ENCODE assay signal across 8 mouse cellular contexts in the genomic region with DNA sequence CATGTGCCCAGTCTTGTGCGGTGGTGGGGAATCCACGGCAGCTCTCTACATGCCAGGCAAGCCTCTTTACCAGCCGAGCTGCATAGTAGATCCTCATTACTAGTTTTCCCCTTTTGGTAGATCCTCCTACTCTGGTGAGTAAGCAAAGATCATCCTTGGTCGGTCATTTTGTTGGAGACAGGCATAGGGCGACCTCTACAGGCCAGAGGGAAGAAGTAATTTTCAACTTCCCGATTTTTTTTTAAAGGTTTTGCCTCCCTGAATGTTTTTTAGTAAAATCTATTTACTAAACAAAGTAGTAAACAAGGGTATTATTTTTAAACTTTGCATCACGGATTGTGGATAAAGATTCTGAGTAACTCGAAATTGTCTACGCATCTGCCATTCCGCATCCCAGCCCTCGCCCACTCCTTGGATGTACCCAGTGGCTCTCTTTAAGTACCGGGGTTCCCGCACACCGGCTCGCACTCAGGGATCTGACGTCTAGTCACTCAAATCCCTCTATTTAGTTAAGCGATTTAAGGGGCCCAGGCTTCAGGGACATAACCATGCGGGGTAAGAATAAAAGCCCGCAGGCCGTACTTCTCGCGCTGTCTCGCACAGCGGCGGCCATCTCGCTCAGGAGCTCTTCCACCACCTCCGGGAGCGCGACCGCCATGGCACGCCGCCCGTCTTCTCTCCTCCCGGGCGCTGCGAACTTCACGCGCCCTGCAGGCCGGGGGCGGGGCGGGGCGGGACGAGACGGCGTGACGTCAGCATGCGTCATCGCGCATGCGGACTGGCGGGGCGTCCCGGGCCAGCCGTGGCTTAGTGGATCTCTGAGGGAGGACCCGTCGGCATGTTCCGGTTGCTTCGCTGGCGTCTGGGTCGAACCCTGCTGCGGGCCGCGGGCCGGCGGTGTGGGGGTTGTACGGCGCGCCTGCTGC. TPM values are rescaled to one million over a fixed set of nuclear protein-coding genes. Genes with fewer than 3 reads are reported as not detected.
DNase-seq lines count a peak whose midpoint lies in the region; ATAC-seq and TF ChIP-seq lines count a peak whose summit lies in the region.

Gene Zswim7 (minus strand): TSS at position 701 of the 926 bp plus-strand sequence.
Gene Ttc19 (plus strand): TSS at position 799 of the 926 bp plus-strand sequence.

- 0 out of 2 replicates have a peak, but pooled peaks cover 4% of the 10 kb centered on the region for H3K9me3 ChIP-seq in heart, embryonic 12.5 days (replicated peaks)
- H3K9me3 ChIP-seq in kidney, postnatal 0 days (replicated peaks; ENCODE audit: low read length) = no peaks in the 10 kb centered on the region
- no peaks in the 10 kb centered on the region for H3K9me3 ChIP-seq in liver, embryonic 11.5 days (ENCODE audit: control insufficient read depth, low read length)
- no peaks in the 10 kb centered on the region for H3K9me3 ChIP-seq in stomach, embryonic 14.5 days (ENCODE audit: control insufficient read depth, low read depth, low read length)

- peaks cover 8% of the 10 kb centered on the region for H3K4me1 ChIP-seq in heart, embryonic 12.5 days (replicated peaks)
- H3K4me1 ChIP-seq in kidney, postnatal 0 days (replicated peaks; ENCODE audit: insufficient read depth, low read length) = no peaks in the 10 kb centered on the region
- peaks cover 7% of the 10 kb centered on the region for H3K4me1 ChIP-seq in liver, embryonic 11.5 days (replicated peaks; ENCODE audit: control insufficient read depth, insufficient read depth, low read length)
- no peaks in the 10 kb centered on the region for H3K4me1 ChIP-seq in stomach, embryonic 14.5 days (ENCODE audit: control insufficient read depth, insufficient read depth, low read length)

- H3K27me3 ChIP-seq in heart, embryonic 12.5 days (replicated peaks) = no peaks in the 10 kb centered on the region
- no peaks in the 10 kb centered on the region for H3K27me3 ChIP-seq in kidney, postnatal 0 days (ENCODE audit: insufficient read depth, low read length)
- no peaks in the 10 kb centered on the region for H3K27me3 ChIP-seq in liver, embryonic 11.5 days (replicated peaks; ENCODE audit: control insufficient read depth, insufficient read depth, low read length)
- no peaks in the 10 kb centered on the region for H3K27me3 ChIP-seq in stomach, embryonic 14.5 days (ENCODE audit: control insufficient read depth, insufficient read depth, low read length)

- WGBS in heart, embryonic 12.5 days = under 1% methylated on average over 68 of the region's 68 CpGs
- WGBS in kidney, postnatal 0 days = under 1% methylated on average over 64 of the region's 68 CpGs
- under 1% methylated on average over 68 of the region's 68 CpGs for WGBS in liver, embryonic 11.5 days
- under 1% methylated on average over 67 of the region's 68 CpGs for WGBS in stomach, embryonic 14.5 days

- H3K27ac ChIP-seq in heart, embryonic 12.5 days (ENCODE audit: poor library complexity, severe bottlenecking) = peak within 1 kb of the TSS; percentile 79
- peak within 1 kb of the TSS; percentile 93 for H3K27ac ChIP-seq in kidney, postnatal 0 days
- H3K27ac ChIP-seq in liver, embryonic 11.5 days (ENCODE audit: low read depth, low read length) = peak within 1 kb of the TSS; percentile 89
- peak within 1 kb of the TSS; percentile 90 for H3K27ac ChIP-seq in stomach, embryonic 14.5 days (ENCODE audit: low read length)

- H3K9ac ChIP-seq in heart, embryonic 12.5 days = peak within 1 kb of the TSS; percentile 81
- peak within 1 kb of the TSS; percentile 66 for H3K9ac ChIP-seq in kidney, postnatal 0 days (ENCODE audit: low read depth, low read length)
- H3K9ac ChIP-seq in liver, embryonic 11.5 days (ENCODE audit: low read depth, low read length) = peak within 1 kb of the TSS; percentile 82
- peak within 1 kb of the TSS; percentile 79 for H3K9ac ChIP-seq in stomach, embryonic 14.5 days (replicated peaks; ENCODE audit: low read depth, low read length)

- ATAC-seq in erythroid progenitor cell, adult 5-6 weeks (replicated peaks; ENCODE audit: low FRiP score, poor library complexity, severe bottlenecking) = peak; percentile 88
- peak; percentile 99 for ATAC-seq in heart, embryonic 12.5 days (ENCODE audit: insufficient number of reproducible peaks, low FRiP score)
- ATAC-seq in kidney, postnatal 0 days (replicated peaks; ENCODE audit: low FRiP score, low read depth) = peak; percentile 96
- ATAC-seq in liver, embryonic 11.5 days (replicated peaks; ENCODE audit: low FRiP score) = peak; percentile 95
- ATAC-seq in stomach, embryonic 14.5 days (ENCODE audit: insufficient number of reproducible peaks, insufficient read depth, low FRiP score, low read depth) = peak; percentile 95

- peak; percentile 86 for TF ChIP-seq CTCF in kidney, postnatal 0 days (IDR thresholded peaks at IDR 0.05; ENCODE audit: low read depth)

- H3K36me3 ChIP-seq in heart, embryonic 12.5 days = peaks cover 22% of the 10 kb centered on the region
- H3K36me3 ChIP-seq in kidney, postnatal 0 days (ENCODE audit: insufficient read depth, low read length) = peaks cover 3% of the 10 kb centered on the region; the same call in 1 of the 2 replicates
- H3K36me3 ChIP-seq in liver, embryonic 11.5 days (ENCODE audit: control insufficient read depth, insufficient read depth, low read length) = no peaks in the 10 kb centered on the region
- H3K36me3 ChIP-seq in stomach, embryonic 14.5 days (ENCODE audit: control insufficient read depth, insufficient read depth, low read length) = peaks cover 9% of the 10 kb centered on the region

- H3K4me3 ChIP-seq in heart, embryonic 12.5 days = peak within 1 kb of the TSS; percentile 88
- peak within 1 kb of the TSS; percentile 60 for H3K4me3 ChIP-seq in kidney, postnatal 0 days (replicated peaks; ENCODE audit: low read depth, low read length)
- H3K4me3 ChIP-seq in liver, embryonic 11.5 days (ENCODE audit: low read depth, low read length) = peak within 1 kb of the TSS; percentile 96
- H3K4me3 ChIP-seq in stomach, embryonic 14.5 days (ENCODE audit: low read depth, low read length) = peak within 1 kb of the TSS; percentile 78

- peak within 1 kb of the TSS; percentile 78 for H3K4me2 ChIP-seq in heart, embryonic 12.5 days
- peak within 1 kb of the TSS; percentile 65 for H3K4me2 ChIP-seq in kidney, postnatal 0 days (ENCODE audit: low read length)
- H3K4me2 ChIP-seq in liver, embryonic 11.5 days = peak within 1 kb of the TSS; percentile 91
- peak within 1 kb of the TSS; percentile 59 for H3K4me2 ChIP-seq in stomach, embryonic 14.5 days (replicated peaks; ENCODE audit: low read depth, low read length)

- peak; percentile 97 for DNase-seq in CD4-positive helper T cell, adult 2 months (ENCODE audit: low read depth, low spot score)
- DNase-seq in brain, embryonic 18.5 days (ENCODE audit: low read depth, low spot score) = peak; percentile 80
- DNase-seq in kidney, postnatal 0 days (ENCODE audit: low spot score) = peak; percentile 95
- DNase-seq in liver, embryonic 11.5 days (ENCODE audit: low spot score) = peak; percentile 98
- DNase-seq in naive thymus-derived CD4-positive, alpha-beta T cell, adult 2 months (ENCODE audit: low read depth) = peak; percentile 97

RNA-seq across cellular contexts. Expression of gene Zswim7, which starts in this region (rescaled TPM):
- 3.8 TPM in 1 of 2 replicates, not detected in the other for total RNA-seq in erythroid progenitor cell, adult 5-6 weeks (2015; ENCODE audit: low replicate concordance)
- not detected in 2 replicates for total RNA-seq in erythroid progenitor cell, adult 5-6 weeks (2017; ENCODE audit: low replicate concordance)
- polyA plus RNA-seq in heart, embryonic 12.5 days (2016; fragmentation: Nextera tagmentation; extraction: Ambion mirVana) = 17.8 and 18.7 TPM in 2 replicates
- 37.2 and 43.8 TPM in 2 replicates for polyA plus RNA-seq in kidney, postnatal 0 days (2015; fragmentation: Nextera tagmentation; extraction: Ambion mirVana)
- 18.6 and 20.8 TPM in 2 replicates for polyA plus RNA-seq in liver, embryonic 11.5 days (2014; fragmentation: Nextera tagmentation; extraction: Ambion mirVana)
- 25.2 and 25.6 TPM in 2 replicates for polyA plus RNA-seq in stomach, embryonic 14.5 days (2014; fragmentation: Nextera tagmentation; extraction: Ambion mirVana)

RNA-seq across cellular contexts. Expression of gene Ttc19, which starts in this region (rescaled TPM):
- 0.36 TPM in 1 of 2 replicates, not detected in the other for total RNA-seq in erythroid progenitor cell, adult 5-6 weeks (2015; ENCODE audit: low replicate concordance)
- total RNA-seq in erythroid progenitor cell, adult 5-6 weeks (2017; ENCODE audit: low replicate concordance) = 2.7 and 3.4 TPM in 2 replicates
- polyA plus RNA-seq in heart, embryonic 12.5 days (2016; fragmentation: Nextera tagmentation; extraction: Ambion mirVana) = 20.7 and 23.2 TPM in 2 replicates
- polyA plus RNA-seq in kidney, postnatal 0 days (2015; fragmentation: Nextera tagmentation; extraction: Ambion mirVana) = 17.4 and 19.1 TPM in 2 replicates
- polyA plus RNA-seq in liver, embryonic 11.5 days (2014; fragmentation: Nextera tagmentation; extraction: Ambion mirVana) = 9.0 and 9.9 TPM in 2 replicates
- 20.1 and 20.7 TPM in 2 replicates for polyA plus RNA-seq in stomach, embryonic 14.5 days (2014; fragmentation: Nextera tagmentation; extraction: Ambion mirVana)

Comparison
In these comparisons a context has a peak if more than half of its experiments do, and no peak if none do; other contexts are left out.
1. Peak in every context shown above with its lines: DNase-seq, ATAC-seq, H3K4me3 ChIP-seq and H3K27ac ChIP-seq.